Mouse (Mus musculus): ENCODE measurements around the gene Itpr1.

Gene Itpr1

GRCm38 (mm10) chr6:108276880-108277507, 64.1 kb downstream of the Itpr1 start:
- in situ Hi-C loops (cut with MboI; ENCODE audit: low sequenced_read_pairs), result no loop called here

DNA sequence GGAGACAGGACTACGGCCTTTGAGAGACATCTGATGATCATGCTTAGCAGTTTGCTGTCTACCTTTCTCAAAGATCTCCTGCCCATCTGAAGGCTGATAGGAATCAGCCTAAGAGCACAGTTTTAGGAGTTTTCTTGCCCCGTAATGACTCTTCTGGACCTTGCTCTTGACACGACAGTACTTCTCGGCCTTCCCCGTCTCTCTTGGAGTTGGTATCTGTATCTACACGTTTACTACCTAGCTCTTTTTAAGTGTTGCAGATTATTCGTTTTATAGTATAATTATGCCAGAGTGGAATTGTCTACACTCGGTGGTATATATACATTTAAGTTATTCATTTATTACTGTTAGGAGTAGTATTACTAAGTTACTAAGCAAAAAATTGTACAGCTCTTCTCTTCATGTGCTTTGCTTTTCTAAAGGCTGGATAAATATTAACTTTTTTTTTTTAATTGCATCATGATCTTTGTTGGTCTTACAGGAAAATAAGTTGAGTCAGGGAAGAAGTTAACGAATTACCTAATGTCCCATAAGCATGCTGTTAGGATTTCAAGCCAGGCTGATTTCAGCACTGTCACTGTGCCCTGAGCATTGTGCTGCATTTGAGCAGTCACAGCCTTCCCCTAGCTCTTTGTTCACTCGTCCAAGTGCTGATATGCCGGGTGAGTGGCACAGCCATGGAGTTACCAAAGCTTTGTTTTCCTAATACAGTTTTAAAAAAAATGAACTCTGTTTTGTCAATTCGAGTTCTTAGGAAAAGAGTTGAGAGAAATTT, 64.9 kb downstream of the Itpr1 start:
- in situ Hi-C loops (cut with MboI; ENCODE audit: low sequenced_read_pairs), result no loop called here

DNA sequence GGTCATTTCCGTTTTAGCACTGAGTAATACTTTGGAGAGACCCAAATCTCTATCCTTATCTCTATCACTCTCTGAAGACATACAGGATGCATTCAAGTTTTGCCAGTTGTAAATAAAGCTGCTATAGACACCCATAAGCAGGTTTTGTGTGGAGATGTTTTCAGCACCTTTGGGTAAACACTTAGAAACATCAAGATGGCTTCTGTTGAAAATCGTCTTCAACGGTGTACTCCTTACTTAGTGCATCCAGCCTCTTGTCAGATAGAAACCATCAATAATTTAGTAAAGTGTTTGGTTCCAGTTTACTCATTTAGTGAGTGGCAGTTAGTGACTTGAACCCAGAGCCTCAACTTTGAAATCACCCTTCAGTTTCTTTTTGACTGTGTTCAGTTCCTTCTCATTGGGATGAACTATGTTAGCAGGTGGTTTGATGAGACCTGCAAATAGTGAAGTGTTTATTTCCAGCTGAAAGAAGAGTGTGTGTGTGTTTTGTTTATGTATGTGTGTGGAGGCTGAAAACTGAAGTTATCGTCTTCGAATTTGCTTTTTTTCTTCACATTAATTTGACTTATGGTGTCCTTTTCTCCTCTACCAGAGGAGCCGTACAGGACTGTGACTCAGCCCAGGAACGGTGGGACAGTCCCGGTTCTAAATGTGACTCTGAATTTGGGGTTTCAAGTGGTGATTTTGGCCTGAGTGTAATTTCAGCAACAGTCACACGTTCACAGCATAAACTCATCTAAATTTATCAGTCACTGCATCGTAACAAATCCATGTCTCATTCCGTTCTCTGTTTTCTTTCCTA, 66.1 kb downstream of the Itpr1 start:
- in situ Hi-C loops (cut with MboI; ENCODE audit: low sequenced_read_pairs), result no loop called here

- in situ Hi-C loops (cut with MboI; ENCODE audit: low sequenced_read_pairs), result no loop called here
These were observed 69.2 kb downstream of the Itpr1 start for GRCm38 (mm10) chr6:108282131-108282530.

GRCm38 (mm10) chr6:108282621-108283020, 69.7 kb downstream of the Itpr1 start:
- in situ Hi-C loops (cut with MboI; ENCODE audit: low sequenced_read_pairs), result no loop called here

- in situ Hi-C loops (cut with MboI; ENCODE audit: low sequenced_read_pairs), result no loop called here
These were observed 71.8 kb downstream of the Itpr1 start for GRCm38 (mm10) chr6:108284688-108285087.

GRCm38 (mm10) chr6:108288979-108289378, 76.1 kb downstream of the Itpr1 start:
- in situ Hi-C loops (cut with MboI; ENCODE audit: low sequenced_read_pairs), result no loop called here

DNA sequence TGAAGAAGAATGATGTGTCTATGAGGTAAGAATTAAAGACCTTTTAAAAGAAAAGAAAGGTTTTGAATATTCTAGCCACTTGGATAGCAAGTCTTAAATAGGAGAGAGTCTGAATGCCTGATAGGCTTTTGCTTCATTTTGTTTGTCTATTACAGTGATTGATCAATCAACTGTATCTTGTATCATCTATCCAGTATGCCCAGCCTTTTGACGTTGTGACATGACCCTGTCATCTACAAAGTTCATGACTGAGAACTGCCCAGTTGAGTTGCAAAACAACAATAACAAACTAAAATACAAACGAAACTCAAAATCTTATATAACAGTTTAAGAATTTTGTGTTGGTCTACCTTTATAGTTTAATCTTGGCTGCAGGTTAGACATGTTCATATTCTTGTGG, 78.1 kb downstream of the Itpr1 start:
- in situ Hi-C loops (cut with MboI; ENCODE audit: low sequenced_read_pairs), result no loop called here

GRCm38 (mm10) chr6:108291556-108291955, 78.7 kb downstream of the Itpr1 start:
- in situ Hi-C loops (cut with MboI; ENCODE audit: low sequenced_read_pairs), result no loop called here

- in situ Hi-C loops (cut with MboI; ENCODE audit: low sequenced_read_pairs), result no loop called here
These were observed 89.0 kb downstream of the Itpr1 start for GRCm38 (mm10) chr6:108301856-108302255.

- in situ Hi-C loops (cut with MboI; ENCODE audit: low sequenced_read_pairs), result no loop called here
These were observed 91.0 kb downstream of the Itpr1 start for GRCm38 (mm10) chr6:108303619-108304567.

DNA sequence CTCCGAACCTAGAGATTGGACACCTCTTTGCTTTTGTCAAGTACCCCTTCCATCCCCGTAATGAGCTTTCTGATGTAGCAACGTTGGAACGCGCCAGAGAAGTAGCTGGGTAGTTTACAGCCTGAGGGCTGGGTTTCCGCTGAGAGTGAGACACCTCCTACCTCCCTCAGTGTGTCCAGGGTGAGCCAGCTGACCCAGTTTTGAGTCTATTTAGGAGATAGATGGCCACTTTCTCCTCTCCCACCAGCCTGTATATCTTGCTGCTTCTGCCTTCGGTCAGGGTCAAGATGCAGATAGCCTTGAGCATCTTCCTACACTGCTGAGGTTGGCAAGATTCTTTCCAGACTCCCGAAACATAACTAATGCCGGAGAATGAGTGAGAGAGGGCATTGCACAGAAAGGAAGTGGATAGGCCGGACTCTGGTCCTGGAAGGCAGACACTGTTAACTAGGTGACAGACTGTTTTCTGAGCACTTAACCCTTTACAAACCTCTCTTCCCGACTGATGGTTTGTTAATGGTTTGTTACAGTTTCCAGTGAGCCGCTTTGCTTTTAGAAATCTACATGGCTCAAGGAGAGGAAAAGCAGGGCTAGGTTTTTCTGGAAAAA, 92.4 kb downstream of the Itpr1 start:
- in situ Hi-C loops (cut with MboI; ENCODE audit: low sequenced_read_pairs), result no loop called here

DNA sequence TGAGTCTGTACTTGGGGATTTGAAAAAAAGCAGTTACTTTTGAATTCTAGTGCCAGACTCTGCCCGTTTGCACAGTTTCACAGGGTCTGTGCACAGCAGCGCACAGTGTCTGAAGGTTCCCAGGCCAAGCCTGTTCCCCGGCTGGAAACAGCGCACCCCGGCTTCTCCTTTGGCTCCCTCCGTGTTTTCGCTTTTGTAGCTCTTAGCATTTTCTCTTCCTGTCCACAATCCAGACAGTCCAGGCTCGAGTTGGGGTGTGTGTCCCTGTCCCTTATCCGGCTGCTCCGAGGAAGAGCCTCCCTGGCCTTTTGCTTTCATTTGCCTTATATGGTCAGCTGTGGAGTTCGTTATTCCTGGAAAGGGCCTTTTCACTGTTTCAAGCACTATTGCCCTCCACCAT, 93.3 kb downstream of the Itpr1 start:
- in situ Hi-C loops (cut with MboI; ENCODE audit: low sequenced_read_pairs), result no loop called here

- in situ Hi-C loops (cut with MboI; ENCODE audit: low sequenced_read_pairs), result no loop called here
These were observed 94.2 kb downstream of the Itpr1 start for GRCm38 (mm10) chr6:108306910-108307584.

DNA sequence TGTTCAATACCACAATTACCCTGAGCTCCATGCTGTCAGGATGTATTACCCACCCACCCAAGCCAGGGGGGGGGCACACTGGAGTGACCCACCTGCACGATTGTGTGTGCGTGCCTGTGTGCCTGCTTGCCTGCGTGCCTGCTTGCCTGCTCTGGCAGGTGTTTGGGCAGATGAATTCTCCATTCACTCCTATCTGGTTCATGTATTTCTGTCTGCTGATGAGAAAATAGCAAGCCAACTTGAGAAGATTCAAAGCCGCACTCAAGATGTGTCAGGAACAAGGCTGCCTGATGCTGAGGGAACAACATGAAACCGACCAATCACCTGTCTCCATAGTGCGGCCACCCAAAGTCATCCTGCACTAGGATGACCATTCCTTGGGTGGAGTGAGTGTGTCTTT, 94.9 kb downstream of the Itpr1 start:
- in situ Hi-C loops (cut with MboI; ENCODE audit: low sequenced_read_pairs), result no loop called here

- in situ Hi-C loops (cut with MboI; ENCODE audit: low sequenced_read_pairs), result no loop called here
These were observed 96.7 kb downstream of the Itpr1 start for GRCm38 (mm10) chr6:108309391-108310182.

- in situ Hi-C loops (cut with MboI; ENCODE audit: low sequenced_read_pairs), result no loop called here
These were observed 100.2 kb downstream of the Itpr1 start for GRCm38 (mm10) chr6:108313056-108313455.

DNA sequence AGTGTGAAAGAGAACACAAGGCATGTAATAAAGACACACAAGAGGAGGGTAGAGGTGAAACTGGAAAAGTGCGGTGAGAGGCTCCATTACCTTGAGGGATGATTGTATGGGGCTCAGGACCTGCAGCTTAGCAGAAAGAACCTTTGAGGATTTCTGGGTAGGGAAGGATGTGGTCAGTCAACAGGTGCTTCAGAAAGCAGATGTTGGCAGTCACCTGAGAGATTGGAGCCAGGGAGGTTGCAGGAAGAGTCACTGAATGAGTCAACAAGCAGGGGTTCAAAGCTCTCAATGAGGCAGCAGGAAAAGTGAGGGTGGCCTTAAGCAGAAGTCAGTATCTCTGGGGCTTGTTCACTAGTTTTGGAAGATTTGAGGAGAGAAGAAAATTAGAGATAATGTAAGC, 101.1 kb downstream of the Itpr1 start:
- in situ Hi-C loops (cut with MboI; ENCODE audit: low sequenced_read_pairs), result no loop called here

- in situ Hi-C loops (cut with MboI; ENCODE audit: low sequenced_read_pairs), result no loop called here
These were observed 103.5 kb downstream of the Itpr1 start for GRCm38 (mm10) chr6:108316268-108316824.

All from CH12F3 (cell line).